Mouse (Mus musculus): ENCODE results near the gene Syncrip. TPM values are rescaled to one million over a fixed set of nuclear protein-coding genes. Genes with fewer than 3 reads are reported as not detected.

Syncrip gene
- total RNA-seq (2021), result 88.2 and 96.1 TPM in 2 replicates
- long read RNA-seq, full-length matches to known transcripts, result 55 of 65 reads
- long read RNA-seq, partial matches to known transcripts, result 7 of 65 reads
- long read RNA-seq, other reads (novel, unspliced or antisense), result 3 of 65 reads

- peak; percentile 95 for DNase-seq
Measured at GRCm38 (mm10) chr9:88482230-88482828, at the start of gene Syncrip. Gene Syncrip (minus strand): TSS chr9:88482574.

- DNase-seq, result peak; percentile 19
Measured at GRCm38 (mm10) chr9:88529979-88530580, 47.7 kb upstream of the Syncrip start.

- no peak for DNase-seq
Measured at GRCm38 (mm10) chr9:88529571-88529970, 47.2 kb upstream of the Syncrip start.

GRCm38 (mm10) chr9:88528736-88529135 lies 46.4 kb upstream of the Syncrip start:
- DNase-seq, result no peak

GRCm38 (mm10) chr9:88527956-88528355 lies 45.6 kb upstream of the Syncrip start:
- DNase-seq, result no peak

- DNase-seq, result no peak
Measured at GRCm38 (mm10) chr9:88525341-88525740, 43.0 kb upstream of the Syncrip start.

GRCm38 (mm10) chr9:88524796-88525195 lies 42.4 kb upstream of the Syncrip start:
- DNase-seq, result no peak

- DNase-seq, result no peak
Measured at GRCm38 (mm10) chr9:88524367-88524766, 42.0 kb upstream of the Syncrip start.

GRCm38 (mm10) chr9:88523335-88523668 lies 40.9 kb upstream of the Syncrip start:
- DNase-seq, result no peak

GRCm38 (mm10) chr9:88522569-88523334 lies 40.4 kb upstream of the Syncrip start:
- peak; percentile 97 for DNase-seq

GRCm38 (mm10) chr9:88521961-88522568 lies 39.7 kb upstream of the Syncrip start:
- no peak for DNase-seq

- DNase-seq, result no peak
Measured at GRCm38 (mm10) chr9:88520849-88521483, 38.6 kb upstream of the Syncrip start.

- no peak for DNase-seq
Measured at GRCm38 (mm10) chr9:88520122-88520848, 37.9 kb upstream of the Syncrip start.

GRCm38 (mm10) chr9:88519390-88520121 lies 37.2 kb upstream of the Syncrip start:
- no peak for DNase-seq

GRCm38 (mm10) chr9:88516361-88516995 lies 34.1 kb upstream of the Syncrip start:
- DNase-seq, result no peak

GRCm38 (mm10) chr9:88515546-88515945 lies 33.2 kb upstream of the Syncrip start:
- DNase-seq, result no peak

GRCm38 (mm10) chr9:88501846-88502245 lies 19.5 kb upstream of the Syncrip start:
- no peak for DNase-seq

- no peak for DNase-seq
Measured at GRCm38 (mm10) chr9:88500112-88500511, 17.7 kb upstream of the Syncrip start.

- DNase-seq, result no peak
Measured at GRCm38 (mm10) chr9:88492522-88492921, 10.1 kb upstream of the Syncrip start.

- DNase-seq, result peak; percentile 13
Measured at GRCm38 (mm10) chr9:88484531-88484930, 2.2 kb upstream of the Syncrip start.
